Mouse (Mus musculus): ENCODE measurements around the gene Ssty2. TPM values are rescaled to one million over a fixed set of nuclear protein-coding genes. Genes with fewer than 3 reads are reported as not detected.
"Not testable (repeated sequence)": the region's sequence is repeated elsewhere in the genome, so short reads cannot be mapped to it uniquely, and the experiment has no call there.

The Ssty2 gene
- polyA plus RNA-seq (2014; fragmentation: Nextera tagmentation; extraction: Ambion mirVana) = not detected in 2 replicates

- H3K36me3 ChIP-seq (ENCODE audit: control insufficient read depth, insufficient read depth, low read length); H3K27me3 ChIP-seq (replicated peaks; ENCODE audit: control insufficient read depth, insufficient read depth, low read length); H3K4me2 ChIP-seq; H3K9me3 ChIP-seq (ENCODE audit: control insufficient read depth, low read length); DNase-seq (ENCODE audit: low spot score); H3K4me1 ChIP-seq (replicated peaks; ENCODE audit: control insufficient read depth, insufficient read depth, low read length); ATAC-seq (replicated peaks; ENCODE audit: low FRiP score); H3K27ac ChIP-seq (ENCODE audit: low read depth, low read length); H3K4me3 ChIP-seq (ENCODE audit: low read depth, low read length); H3K9ac ChIP-seq (ENCODE audit: low read depth, low read length): not testable (repeated sequence)
- no CpG with 5 or more reads among the region's 4 CpGs for WGBS
Measured at GRCm38 (mm10) chrY:67047972-67048371, at the start of gene Ssty2. TSS of gene Ssty2 (minus strand) at chrY:67048072.

All from liver, embryonic 11.5 days (tissue).